Mouse (Mus musculus) hindbrain, postnatal 0 days (tissue): ENCODE results near the gene Kit. TPM values are rescaled to one million over a fixed set of nuclear protein-coding genes. Genes with fewer than 3 reads are reported as not detected.

Experiments
- ATAC-seq: fragments of 200-750 bp; cut with Nextera tagmentation; 2 replicates; pipeline ENCODE4 v1.8.0; 2017; ENCODE audit warnings: mild to moderate bottlenecking, moderate TSS enrichment, moderate library complexity
- DNase-seq: peaks from one replicate; pipeline ENCODE4 v3.0.0-alpha.2; 2015; ENCODE audit warnings: low spot score
- H3K27ac ChIP-seq: fragments of 300-500 bp; sonication (generic); 2 replicates; pipeline ENCODE4 v1.5.1; 2014; ENCODE audit warnings: mild to moderate bottlenecking
- H3K27me3 ChIP-seq: fragments of 300-500 bp; sonication (generic); 2 replicates; pipeline ENCODE4 v1.6.1; 2014; ENCODE audit warnings: low read length, mixed read lengths; ENCODE audit not compliant: insufficient read depth
- H3K36me3 ChIP-seq: fragments of 300-500 bp; sonication (generic); 2 replicates; pipeline ENCODE4 v1.6.1; 2014; ENCODE audit warnings: low read length, mixed read lengths; ENCODE audit not compliant: insufficient read depth
- H3K4me1 ChIP-seq: fragments of 300-500 bp; sonication (generic); 2 replicates; pipeline ENCODE4 v1.6.1; 2014; ENCODE audit warnings: antibody characterized with exemption, low read length, mixed read lengths; ENCODE audit not compliant: insufficient read depth
- H3K4me2 ChIP-seq: fragments of 300-500 bp; sonication (generic); 2 replicates; pipeline ENCODE4 v1.6.1; 2014; ENCODE audit warnings: low read depth, mild to moderate bottlenecking, low read length, moderate library complexity, mixed read lengths
- H3K4me3 ChIP-seq: fragments of 300-500 bp; sonication (generic); 2 replicates; pipeline ENCODE4 v1.5.1; 2014; ENCODE audit warnings: low read length
- H3K9ac ChIP-seq: fragments of 300-500 bp; sonication (generic); replicated peaks from 2 replicates; pipeline ENCODE4 v1.6.1; 2014; ENCODE audit warnings: mild to moderate bottlenecking, low read length, moderate library complexity, mixed read lengths
- H3K9me3 ChIP-seq: fragments of 300-500 bp; sonication (generic); 2 replicates; pipeline ENCODE4 v1.6.1; 2016; ENCODE audit warnings: low read length, mixed read lengths
- CTCF ChIP-seq: IDR thresholded peaks from 2 replicates; pipeline ENCODE4 v1.5.1; 2016; ENCODE audit warnings: antibody characterized with exemption, control low read depth, low read depth
- WGBS: fragments of 180-500 bp; shearing (Covaris S2); extraction: QIAGEN DNeasy Blood & Tissue Kit; methylation state at CpG from one replicate; pipeline ENCODE4 v1.1.7; 2014; 5-methylcytosine and 5-hydroxymethylcytosine counted together
- polyA plus RNA-seq: library from polyadenylated mRNA; unstranded; fragments of >200 nt; fragmentation: Nextera tagmentation; extraction: Ambion mirVana; gene quantifications from 2 replicates; pipeline ENCODE4 v1.2.1, GENCODE M21; 2015
- total RNA-seq: library from RNA; depleted of rRNA; stranded (reverse); fragments of >200 nt; gene quantifications from 2 replicates; pipeline ENCODE4 v1.2.3, GENCODE M21; 2014

The Kit gene
- total and polyA plus RNA-seq, 2 experiments from 2014 or later, result 31.8 to 58.1 TPM

GRCm38 (mm10) chr5:75575567-75576515, 1.1 kb downstream of the Kit start:
- Histone ChIP-seq H3K4me3 (peak overlapping the region; percentile 78), H3K9me3 (no peaks in the 10 kb centered on the region), H3K9ac (peak overlapping the region; percentile 71), H3K27me3 (no peaks in the 10 kb centered on the region), H3K27ac (peak overlapping the region; percentile 76), H3K4me2 (peak overlapping the region; percentile 98), H3K36me3 (no peaks in the 10 kb centered on the region), H3K4me1 (peaks cover 8% of the 10 kb centered on the region; the same call in 1 of the 2 replicates)
- WGBS, result under 1% methylated on average over 53 of the region's 53 CpGs
- peak; percentile 81 for ATAC-seq
- peak; percentile 87 for DNase-seq
- peak; percentile 73 for TF ChIP-seq CTCF

- H3K9ac ChIP-seq, result peak overlapping the region; percentile 71
- peak overlapping the region; percentile 98 for H3K4me2 ChIP-seq
- no peaks in the 10 kb centered on the region for H3K36me3 ChIP-seq
- H3K9me3 ChIP-seq, result no peaks in the 10 kb centered on the region
- 21% methylated on average over 6 of the region's 6 CpGs for WGBS
- peak overlapping the region; percentile 78 for H3K4me3 ChIP-seq
- TF ChIP-seq CTCF, result no peak
- DNase-seq (no peak), ATAC-seq (no peak)
- no peaks in the 10 kb centered on the region for H3K27me3 ChIP-seq
- H3K4me1 ChIP-seq, result peaks cover 8% of the 10 kb centered on the region; the same call in 1 of the 2 replicates
- no peak overlapping the region for H3K27ac ChIP-seq
Observed at GRCm38 (mm10) chr5:75576741-75577140, 2.0 kb downstream of the Kit start.

DNA sequence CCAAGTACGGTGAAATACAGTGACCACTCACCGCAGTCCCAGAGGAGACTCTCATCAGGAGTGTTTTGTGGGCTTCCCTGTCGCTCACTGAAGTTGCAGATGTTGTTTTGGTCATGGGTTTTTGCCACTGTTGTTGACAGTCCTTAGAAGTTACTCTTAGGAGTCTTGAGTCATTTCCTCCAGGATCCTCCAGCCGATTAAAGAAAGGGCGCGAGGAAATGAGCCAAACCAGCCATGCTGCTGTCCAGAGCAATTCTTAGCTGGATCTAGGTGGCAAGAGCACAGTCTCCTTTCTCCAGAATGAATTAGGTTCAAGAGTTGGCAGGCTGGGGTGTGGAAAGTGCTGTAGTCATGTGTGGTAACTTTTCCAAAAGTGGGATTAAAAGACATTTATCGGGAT, 3.4 kb downstream of the Kit start:
- Histone ChIP-seq H3K36me3 (no peaks in the 10 kb centered on the region), H3K9ac (no peak overlapping the region), H3K4me2 (peak overlapping the region; percentile 98), H3K4me1 (peaks cover 8% of the 10 kb centered on the region; the same call in 1 of the 2 replicates), H3K9me3 (no peaks in the 10 kb centered on the region), H3K27ac (no peak overlapping the region), H3K27me3 (no peaks in the 10 kb centered on the region), H3K4me3 (peak overlapping the region; percentile 78)
- no peak for DNase-seq
- 50% methylated on average over 7 of the region's 7 CpGs for WGBS
- TF ChIP-seq CTCF, result no peak
- ATAC-seq, result no peak

DNA sequence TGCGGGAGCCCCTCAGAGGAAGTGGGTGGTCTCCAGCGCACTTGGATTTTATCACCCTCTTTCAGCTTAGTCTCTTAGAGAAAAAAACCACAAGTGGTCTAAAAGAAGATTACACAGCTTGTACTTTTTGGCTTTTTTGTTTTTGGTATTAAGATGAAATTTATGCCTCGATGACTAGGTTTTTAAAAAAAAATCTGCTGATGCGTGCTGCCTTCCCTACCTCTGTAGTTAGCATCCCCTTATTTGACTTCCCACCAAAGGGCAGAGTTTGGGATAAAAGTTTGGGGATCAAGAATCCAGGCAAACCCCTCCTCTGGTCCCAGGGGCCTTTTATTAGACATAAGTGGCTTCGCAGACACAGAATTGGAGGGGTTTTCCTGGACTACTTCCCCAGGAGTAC, 4.5 kb downstream of the Kit start:
- Histone ChIP-seq H3K27ac (no peak overlapping the region), H3K9me3 (no peaks in the 10 kb centered on the region), H3K4me3 (no peak overlapping the region), H3K9ac (no peak overlapping the region), H3K36me3 (no peaks in the 10 kb centered on the region), H3K4me2 (no peak overlapping the region; the same call in 1 of the 2 replicates), H3K27me3 (no peaks in the 10 kb centered on the region), H3K4me1 (peaks cover 8% of the 10 kb centered on the region; the same call in 1 of the 2 replicates)
- WGBS, result 82% methylated on average over 5 of the region's 5 CpGs
- ATAC-seq, result no peak
- DNase-seq, result no peak
- TF ChIP-seq CTCF, result no peak

DNA sequence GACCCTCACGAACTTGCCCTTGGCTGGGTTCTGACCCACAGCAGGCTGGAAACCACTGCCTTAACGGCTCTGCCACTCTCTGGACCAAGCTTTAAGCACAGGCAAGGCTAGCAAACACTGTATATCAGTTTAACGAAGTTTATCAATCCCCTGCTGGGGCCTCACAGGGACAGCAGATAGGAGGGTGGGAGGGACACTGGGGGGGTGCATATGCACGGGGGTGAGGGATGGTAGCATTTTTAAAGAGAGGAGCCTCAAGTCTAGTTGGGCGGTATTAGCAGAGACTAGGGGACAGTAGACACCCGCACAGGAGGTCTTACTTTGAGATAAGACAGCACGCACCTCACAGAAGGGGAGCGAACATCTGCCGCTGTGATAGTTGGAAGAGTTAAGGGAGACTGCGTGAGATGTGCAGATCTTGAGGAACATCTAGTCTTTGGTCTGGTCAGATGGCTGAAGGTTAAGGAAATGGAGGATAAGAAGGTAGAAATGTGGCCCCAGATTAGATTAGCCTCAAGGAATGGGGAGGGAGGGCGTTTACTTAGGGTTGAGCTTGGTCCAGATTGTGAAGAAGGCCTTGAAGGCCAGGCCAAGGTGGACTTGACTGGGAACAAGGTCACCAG, 5.0 kb downstream of the Kit start:
- no peak for ATAC-seq
- Histone ChIP-seq H3K36me3 (no peaks in the 10 kb centered on the region), H3K27me3 (no peaks in the 10 kb centered on the region), H3K27ac (no peak overlapping the region), H3K4me2 (no peak overlapping the region), H3K4me3 (no peak overlapping the region), H3K9ac (no peak overlapping the region), H3K4me1 (peaks cover 8% of the 10 kb centered on the region; the same call in 1 of the 2 replicates), H3K9me3 (no peaks in the 10 kb centered on the region)
- DNase-seq, result no peak
- WGBS, result 82% methylated on average over 11 of the region's 11 CpGs
- no peak for TF ChIP-seq CTCF

- ATAC-seq, result no peak
- DNase-seq, result no peak
- 92% methylated on average over 7 of the region's 7 CpGs for WGBS
- H3K4me1 ChIP-seq, result peaks cover 8% of the 10 kb centered on the region; the same call in 1 of the 2 replicates
- H3K4me2 ChIP-seq, result no peak overlapping the region
- no peak overlapping the region for H3K27ac ChIP-seq
- no peaks in the 10 kb centered on the region for H3K36me3 ChIP-seq
- no peak overlapping the region for H3K9ac ChIP-seq
- H3K9me3 ChIP-seq, result no peaks in the 10 kb centered on the region
- no peaks in the 10 kb centered on the region for H3K27me3 ChIP-seq
- TF ChIP-seq CTCF, result no peak
- H3K4me3 ChIP-seq, result no peak overlapping the region
Observed at GRCm38 (mm10) chr5:75581926-75582325, 7.2 kb downstream of the Kit start.
